Mouse (Mus musculus): Measurements from ENCODE around the gene Syngr3. TPM values are rescaled to one million over a fixed set of nuclear protein-coding genes. Genes with fewer than 3 reads are reported as not detected.

Syngr3 gene
- total RNA-seq, 2 experiments from 2014 or later = 179 to 200 TPM

Other genes with a start within 250 kb of the Syngr3 start
- gene Dnase1l2, start 246.8 kb downstream of the Syngr3 start, total RNA-seq (2021) = 1 to 10 TPM; 3.2 to 7.2 TPM
- 10 to 100 TPM; 26.2 to 40.9 TPM for gene E4f1, start 219.6 kb downstream of the Syngr3 start, total RNA-seq (2021)
- 10 to 100 TPM; 60.4 to 75.1 TPM for gene Pgp, start 219.6 kb downstream of the Syngr3 start, total RNA-seq (2021)
- 1 to 10 TPM in 1 of 2 experiments, under 1 TPM in 1; 0.86 to 1.1 TPM for gene Bricd5, start 216.1 kb downstream of the Syngr3 start, total RNA-seq (2021)
- 10 to 100 TPM; 35.1 to 35.8 TPM for gene Mlst8, start 210.9 kb downstream of the Syngr3 start, total RNA-seq (2021)
- gene Caskin1, start 201.4 kb downstream of the Syngr3 start, total RNA-seq (2021) = 100 to 1,000 TPM; 110 to 140 TPM
- gene Traf7, start 162.0 kb downstream of the Syngr3 start, total RNA-seq (2021) = 10 to 100 TPM; 69.6 to 95.6 TPM
- gene Rab26, start 155.7 kb downstream of the Syngr3 start, total RNA-seq (2021) = 10 to 100 TPM; 51.0 to 51.3 TPM
- 10 to 100 TPM; 62.7 to 85.4 TPM for gene Pkd1, start 140.1 kb downstream of the Syngr3 start, total RNA-seq (2021)
- 100 to 1,000 TPM; 116 to 157 TPM for gene Tsc2, start 57.3 kb downstream of the Syngr3 start, total RNA-seq (2021)
- gene Nthl1, start 57.3 kb downstream of the Syngr3 start, total RNA-seq (2021) = 1 to 10 TPM; 4.2 to 6.6 TPM
- 10 to 100 TPM; 51.0 to 51.2 TPM for gene Slc9a3r2, start 39.6 kb downstream of the Syngr3 start, total RNA-seq (2021)
- 1 to 10 TPM; 1.1 to 1.3 TPM for gene Npw, start 31.5 kb downstream of the Syngr3 start, total RNA-seq (2021)
- gene Zfp598, start 20.3 kb downstream of the Syngr3 start, total RNA-seq (2021) = 10 to 100 TPM; 30.5 to 45.1 TPM
- 10 to 100 TPM; 18.2 TPM for gene Gfer, start 6.2 kb upstream of the Syngr3 start, total RNA-seq (2021)
- gene Noxo1, start 6.3 kb upstream of the Syngr3 start, total RNA-seq (2021) = 1 to 10 TPM; 2.1 to 2.9 TPM
- gene Tbl3, start 17.7 kb upstream of the Syngr3 start, total RNA-seq (2021) = 10 to 100 TPM; 26.9 to 29.6 TPM
- not detected for gene Rnf151, start 28.1 kb upstream of the Syngr3 start, total RNA-seq (2021)
- gene Rps2, start 28.2 kb upstream of the Syngr3 start, total RNA-seq (2021) = 100 to 1,000 TPM; 291 to 312 TPM
- gene Ndufb10, start 34.5 kb upstream of the Syngr3 start, total RNA-seq (2021) = 100 to 1,000 TPM; 193 to 210 TPM
- gene Rpl3l, start 37.9 kb upstream of the Syngr3 start, total RNA-seq (2021) = under 1 TPM; 0.39 to 0.57 TPM
- gene Msrb1, start 46.7 kb upstream of the Syngr3 start, total RNA-seq (2021) = 10 to 100 TPM; 36.4 to 46.7 TPM
- gene Hs3st6, start 63.0 kb upstream of the Syngr3 start, total RNA-seq (2021) = under 1 TPM; 0.36 to 0.44 TPM
- gene Meiob, start 114.3 kb upstream of the Syngr3 start, total RNA-seq (2021) = not detected
- gene Hagh, start 150.2 kb upstream of the Syngr3 start, total RNA-seq (2021) = 100 to 1,000 TPM; 134 to 153 TPM
- 10 to 100 TPM; 18.0 to 20.5 TPM for gene Fahd1, start 160.4 kb upstream of the Syngr3 start, total RNA-seq (2021)
- gene Igfals, start 176.0 kb upstream of the Syngr3 start, total RNA-seq (2021) = not detected
- 10 to 100 TPM; 31.4 to 34.8 TPM for gene Nubp2, start 196.4 kb upstream of the Syngr3 start, total RNA-seq (2021)
- gene Spsb3, start 196.7 kb upstream of the Syngr3 start, total RNA-seq (2021) = 10 to 100 TPM; 56.4 to 63.7 TPM
- 10 to 100 TPM; 47.4 to 60.0 TPM for gene Eme2, start 205.1 kb upstream of the Syngr3 start, total RNA-seq (2021)
- 10 to 100 TPM; 61.8 to 74.6 TPM for gene Mrps34, start 205.2 kb upstream of the Syngr3 start, total RNA-seq (2021)
- 10 to 100 TPM; 41.4 to 54.3 TPM for gene Nme3, start 206.5 kb upstream of the Syngr3 start, total RNA-seq (2021)
- 100 to 1,000 TPM; 363 to 396 TPM for gene Mapk8ip3, start 247.0 kb upstream of the Syngr3 start, total RNA-seq (2021)